In the genomic region with DNA sequence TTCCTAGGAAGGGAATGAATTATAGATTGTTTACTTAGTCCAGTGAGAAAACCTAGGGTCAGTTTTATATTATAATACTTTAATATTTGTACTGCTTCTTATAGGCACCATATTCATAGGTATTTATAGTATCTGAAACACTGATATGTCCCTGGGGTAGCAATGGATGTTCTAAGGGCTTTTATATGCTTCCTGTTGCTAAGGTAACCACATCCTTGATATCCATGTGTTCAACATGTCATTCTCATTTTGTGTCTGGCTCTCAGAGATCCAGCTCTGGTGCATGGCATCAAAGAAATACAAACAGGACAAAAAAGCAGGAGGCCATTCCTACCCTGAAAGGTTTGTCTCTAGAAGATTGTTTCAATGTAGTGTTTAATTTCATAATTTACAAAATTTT, we compare ENCODE assay signal across 28 mouse cellular contexts.
DNase-seq lines count a peak whose midpoint lies in the region; ATAC-seq and TF ChIP-seq lines count a peak whose summit lies in the region.
"Had no signal": no experiment of that assay in that cellular context is flagged by ENCODE, and none has a peak within 500 bp of the region (broad histone marks: within the 10 kb centered on the region; RNA-seq: fewer than 3 reads in every experiment).

No protein-coding gene starts in this region.

- H3K4me3 ChIP-seq in hindbrain, postnatal 0 days (ENCODE audit: low read length): no peak overlapping the region
- no peak overlapping the region for H3K4me3 ChIP-seq in hindbrain, embryonic 13.5 days
- H3K4me3 ChIP-seq in midbrain, embryonic 15.5 days: no peak overlapping the region
- no peak overlapping the region for H3K4me3 ChIP-seq in midbrain, embryonic 11.5 days (ENCODE audit: low read depth, low read length)
- H3K4me3 ChIP-seq: embryonic facial prominence, embryonic 13.5 days; embryonic facial prominence, embryonic 15.5 days; erythroblast, embryonic 14.5 days; forebrain, embryonic 10.5 days; forebrain, embryonic 12.5 days had no signal

- no peak overlapping the region for H3K27ac ChIP-seq in hindbrain, postnatal 0 days
- no peak overlapping the region for H3K27ac ChIP-seq in hindbrain, embryonic 13.5 days
- H3K27ac ChIP-seq in midbrain, embryonic 15.5 days: no peak overlapping the region
- H3K27ac ChIP-seq in midbrain, embryonic 11.5 days (ENCODE audit: low read depth, low read length): no peak overlapping the region
- H3K27ac ChIP-seq: embryonic facial prominence, embryonic 13.5 days; embryonic facial prominence, embryonic 15.5 days; forebrain, embryonic 10.5 days; forebrain, embryonic 12.5 days had no signal

- H3K4me2 ChIP-seq in hindbrain, postnatal 0 days (ENCODE audit: low read depth, low read length): no peak overlapping the region
- H3K4me2 ChIP-seq in hindbrain, embryonic 13.5 days: no peak overlapping the region
- H3K4me2 ChIP-seq in midbrain, embryonic 15.5 days: no peak overlapping the region
- H3K4me2 ChIP-seq in midbrain, embryonic 11.5 days: no peak overlapping the region
- H3K4me2 ChIP-seq: embryonic facial prominence, embryonic 13.5 days; embryonic facial prominence, embryonic 15.5 days; forebrain, embryonic 12.5 days had no signal

- no peaks in the 10 kb centered on the region for H3K9me3 ChIP-seq in hindbrain, postnatal 0 days (ENCODE audit: low read length)
- H3K9me3 ChIP-seq in hindbrain, embryonic 13.5 days: peaks cover 4% of the 10 kb centered on the region; the same call in 1 of the 2 replicates
- H3K9me3 ChIP-seq in midbrain, embryonic 15.5 days: no peaks in the 10 kb centered on the region
- H3K9me3 ChIP-seq in midbrain, embryonic 11.5 days (ENCODE audit: control insufficient read depth, low read length): no peaks in the 10 kb centered on the region
- H3K9me3 ChIP-seq: embryonic facial prominence, embryonic 13.5 days; embryonic facial prominence, embryonic 15.5 days; forebrain, embryonic 10.5 days; forebrain, embryonic 12.5 days; G1E had no signal

- no peak for ATAC-seq in hindbrain, postnatal 0 days
- no peak for ATAC-seq in hindbrain, embryonic 13.5 days (ENCODE audit: low FRiP score)
- peak; percentile 62; the same call in 1 of the 2 replicates for ATAC-seq in midbrain, embryonic 15.5 days (replicated peaks)
- no peak for ATAC-seq in midbrain, embryonic 11.5 days (ENCODE audit: low FRiP score)
- ATAC-seq: activated CD4-positive, CD25-positive, alpha-beta regulatory T cell, adult 4 months; CD4-positive, CD25-positive, alpha-beta regulatory T cell, adult 4 months; forebrain, embryonic 14.5 days; forebrain, embryonic 16.5 days; Patski had no signal

- H3K4me1 ChIP-seq in hindbrain, postnatal 0 days (ENCODE audit: insufficient read depth, low read length): no peaks in the 10 kb centered on the region
- peaks cover 10% of the 10 kb centered on the region; the same call in 1 of the 2 replicates for H3K4me1 ChIP-seq in hindbrain, embryonic 13.5 days (replicated peaks)
- H3K4me1 ChIP-seq in midbrain, embryonic 15.5 days: no peaks in the 10 kb centered on the region; the same call in 1 of the 2 replicates
- no peaks in the 10 kb centered on the region for H3K4me1 ChIP-seq in midbrain, embryonic 11.5 days (ENCODE audit: control insufficient read depth, insufficient read depth, low read length)
- H3K4me1 ChIP-seq: embryonic facial prominence, embryonic 13.5 days; embryonic facial prominence, embryonic 15.5 days had no signal

- no peaks in the 10 kb centered on the region for H3K27me3 ChIP-seq in hindbrain, postnatal 0 days (ENCODE audit: insufficient read depth, low read length)
- H3K27me3 ChIP-seq in hindbrain, embryonic 13.5 days: no peaks in the 10 kb centered on the region
- no peaks in the 10 kb centered on the region for H3K27me3 ChIP-seq in midbrain, embryonic 15.5 days (replicated peaks)
- H3K27me3 ChIP-seq in midbrain, embryonic 11.5 days (ENCODE audit: control insufficient read depth, insufficient read depth, low read length): no peaks in the 10 kb centered on the region
- H3K27me3 ChIP-seq: CH12.LX; embryonic facial prominence, embryonic 13.5 days; embryonic facial prominence, embryonic 15.5 days; forebrain, embryonic 12.5 days; Patski had no signal

- no peak for TF ChIP-seq CTCF in hindbrain, postnatal 0 days (IDR thresholded peaks at IDR 0.05; ENCODE audit: low read depth)
- TF ChIP-seq CTCF in brain, embryonic 14.5 days (IDR thresholded peaks at IDR 0.05; ENCODE audit: borderline replicate concordance, extremely low read depth, insufficient read depth, insufficient read length): no peak

- DNase-seq in hindbrain, postnatal 0 days (ENCODE audit: low spot score): peak; percentile 10
- no peak for DNase-seq in midbrain, embryonic 11.5 days (ENCODE audit: low spot score, missing footprints)
- DNase-seq in brain, embryonic 14.5 days (ENCODE audit: low read depth): peak; percentile 47
- DNase-seq: adrenal gland, adult 8-10 months; adrenal gland, postnatal 14 days; adrenal gland, postnatal 36 days; B cell, adult 2 months; cerebellum, adult 11 months; cerebellum, adult 18-20 months; cerebellum, adult 8-10 months; cerebellum, adult 9-11 months; cerebellum, postnatal 14 days; cerebellum, postnatal 36 days; embryo, embryonic 11 days had no signal

- no peaks in the 10 kb centered on the region for H3K36me3 ChIP-seq in hindbrain, postnatal 0 days (ENCODE audit: insufficient read depth, low read length)
- H3K36me3 ChIP-seq in hindbrain, embryonic 13.5 days: no peaks in the 10 kb centered on the region
- no peaks in the 10 kb centered on the region for H3K36me3 ChIP-seq in midbrain, embryonic 15.5 days (replicated peaks)
- no peaks in the 10 kb centered on the region for H3K36me3 ChIP-seq in midbrain, embryonic 11.5 days (ENCODE audit: control insufficient read depth, insufficient read depth, low read length)
- H3K36me3 ChIP-seq: embryonic facial prominence, embryonic 13.5 days; embryonic facial prominence, embryonic 15.5 days; forebrain, embryonic 10.5 days; forebrain, embryonic 12.5 days; G1E had no signal

- TF ChIP-seq POLR2A in brain, embryonic 14.5 days (IDR thresholded peaks at IDR 0.05; ENCODE audit: borderline replicate concordance, extremely low read depth, insufficient read depth, insufficient read length, poor library complexity, severe bottlenecking): no peak

- H3K9ac ChIP-seq in hindbrain, postnatal 0 days (replicated peaks; ENCODE audit: low read length): no peak overlapping the region
- no peak overlapping the region for H3K9ac ChIP-seq in hindbrain, embryonic 13.5 days
- H3K9ac ChIP-seq in midbrain, embryonic 15.5 days: no peak overlapping the region
- H3K9ac ChIP-seq in midbrain, embryonic 11.5 days (ENCODE audit: low read length): no peak overlapping the region
- H3K9ac ChIP-seq: embryonic facial prominence, embryonic 13.5 days; embryonic facial prominence, embryonic 15.5 days; forebrain, embryonic 12.5 days had no signal
